Mouse (Mus musculus): ENCODE results near the gene Rps21.
A peak's percentile ranks its signal among the peaks of the same experiment; 100 is the strongest.
"Not testable (repeated sequence)": the region's sequence is repeated elsewhere in the genome, so short reads cannot be mapped to it uniquely, and the experiment has no call there.

Gene Rps21

GRCm38 (mm10) chr2:180259826-180260609 is 2.8 kb downstream of the Rps21 start:
- DNase-seq (ENCODE audit: low spot score), result not testable (repeated sequence)

- DNase-seq (ENCODE audit: low spot score), result no peak
Observed at GRCm38 (mm10) chr2:180260610-180261480, 3.7 kb downstream of the Rps21 start.

- DNase-seq (ENCODE audit: low spot score), result no peak
Observed at GRCm38 (mm10) chr2:180261901-180262300, 4.7 kb downstream of the Rps21 start.

GRCm38 (mm10) chr2:180262441-180262840 is 5.3 kb downstream of the Rps21 start:
- DNase-seq (ENCODE audit: low spot score), result no peak

- no peak for DNase-seq (ENCODE audit: low spot score)
Observed at GRCm38 (mm10) chr2:180262891-180263290, 5.7 kb downstream of the Rps21 start.

GRCm38 (mm10) chr2:180267955-180268354 is 10.8 kb downstream of the Rps21 start:
- DNase-seq (ENCODE audit: low spot score), result no peak

- no peak for DNase-seq (ENCODE audit: low spot score)
Observed at GRCm38 (mm10) chr2:180269329-180269728, 12.2 kb downstream of the Rps21 start.

GRCm38 (mm10) chr2:180270537-180271255 is 13.5 kb downstream of the Rps21 start:
- DNase-seq (ENCODE audit: low spot score), result no peak

GRCm38 (mm10) chr2:180271804-180272395 is 14.7 kb downstream of the Rps21 start:
- no peak for DNase-seq (ENCODE audit: low spot score)

GRCm38 (mm10) chr2:180272884-180273321 is 15.7 kb downstream of the Rps21 start:
- DNase-seq (ENCODE audit: low spot score), result no peak

- DNase-seq (ENCODE audit: low spot score), result peak; percentile 68
Observed at GRCm38 (mm10) chr2:180273394-180274244, 16.4 kb downstream of the Rps21 start, which contains the start of gene Cables2. TSS of gene Cables2 (minus strand) at chr2:180273496.

GRCm38 (mm10) chr2:180274523-180274922 is 17.3 kb downstream of the Rps21 start:
- no peak for DNase-seq (ENCODE audit: low spot score)

GRCm38 (mm10) chr2:180275836-180276235 is 18.7 kb downstream of the Rps21 start:
- peak; percentile 54 for DNase-seq (ENCODE audit: low spot score)

GRCm38 (mm10) chr2:180276385-180276784 is 19.2 kb downstream of the Rps21 start:
- DNase-seq (ENCODE audit: low spot score), result no peak

GRCm38 (mm10) chr2:180276851-180277259 is 19.7 kb downstream of the Rps21 start:
- DNase-seq (ENCODE audit: low spot score), result no peak

GRCm38 (mm10) chr2:180277773-180278320 is 20.7 kb downstream of the Rps21 start:
- no peak for DNase-seq (ENCODE audit: low spot score)

- DNase-seq (ENCODE audit: low spot score), result no peak
Observed at GRCm38 (mm10) chr2:180279321-180279720, 22.1 kb downstream of the Rps21 start.

- DNase-seq (ENCODE audit: low spot score), result no peak
Observed at GRCm38 (mm10) chr2:180288966-180289365, 31.8 kb downstream of the Rps21 start.

- DNase-seq (ENCODE audit: low spot score), result peak; percentile 27
Observed at GRCm38 (mm10) chr2:180289440-180290108, 32.4 kb downstream of the Rps21 start, which contains the start of gene Rbbp8nl. TSS of gene Rbbp8nl (minus strand) at chr2:180289879.

- no peak for DNase-seq (ENCODE audit: low spot score)
Observed at GRCm38 (mm10) chr2:180290503-180290902, 33.3 kb downstream of the Rps21 start.
